Mouse (Mus musculus): Measurements from ENCODE around the gene Mrpl16.
A peak's percentile ranks its signal among the peaks of the same experiment; 100 is the strongest.

Gene Mrpl16

DNA sequence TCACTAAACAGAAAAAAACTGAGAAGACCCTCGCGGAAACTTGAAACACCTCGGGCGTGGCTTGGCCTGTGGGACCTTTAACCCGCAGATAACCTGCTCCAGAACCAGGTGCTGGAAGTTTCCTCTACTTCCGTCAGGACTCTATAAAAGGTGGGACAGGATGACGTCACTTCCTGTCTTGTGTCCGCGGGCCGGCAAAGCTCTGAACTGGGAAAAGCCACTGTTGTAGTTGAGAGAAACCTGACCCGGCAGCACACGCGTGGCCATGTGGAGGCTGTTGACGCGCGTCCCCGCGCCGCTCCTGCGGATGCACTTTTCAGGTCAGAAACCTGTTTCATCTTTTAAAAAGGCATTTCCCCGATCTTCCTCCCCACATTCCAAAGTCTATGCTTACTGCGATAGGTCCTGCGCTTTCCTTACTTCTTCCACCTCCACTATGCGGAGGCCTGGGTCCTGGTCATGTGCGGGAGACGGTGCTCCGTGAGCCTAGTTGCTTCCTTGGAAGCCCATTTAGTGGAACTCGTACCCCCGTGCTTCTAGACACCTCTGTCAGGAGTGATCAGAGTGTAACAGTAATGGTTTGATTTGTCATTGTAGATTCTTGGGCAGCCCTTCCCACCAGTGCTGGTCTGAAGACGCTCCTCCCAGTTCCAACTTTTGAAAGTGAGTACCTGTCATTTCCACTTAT, at the start of gene Mrpl16:
Gene Mrpl16 (plus strand): TSS at position 187 of the 688 bp plus-strand sequence.
- peak; percentile 97 for DNase-seq (ENCODE audit: low read depth)

DNA sequence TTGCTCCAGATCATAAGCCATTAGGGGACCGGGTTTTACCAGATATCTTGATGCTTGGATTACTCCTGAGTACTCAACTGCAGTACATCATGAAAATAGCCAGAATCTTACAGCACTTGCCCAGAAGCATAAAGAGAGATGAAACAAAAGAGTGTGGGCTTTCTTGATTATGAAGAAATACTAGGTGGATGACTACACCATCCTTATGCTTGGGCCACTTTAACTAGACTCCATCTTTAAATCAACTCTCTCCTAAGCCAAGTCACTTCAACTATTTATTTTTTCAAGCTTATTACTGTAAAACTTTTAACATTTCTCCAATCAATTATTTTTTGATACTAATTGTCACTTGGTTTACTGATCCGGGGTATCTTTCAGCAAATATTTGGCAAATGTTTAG, 46.3 kb upstream of the Mrpl16 start:
- DNase-seq (ENCODE audit: low read depth), result no peak

DNA sequence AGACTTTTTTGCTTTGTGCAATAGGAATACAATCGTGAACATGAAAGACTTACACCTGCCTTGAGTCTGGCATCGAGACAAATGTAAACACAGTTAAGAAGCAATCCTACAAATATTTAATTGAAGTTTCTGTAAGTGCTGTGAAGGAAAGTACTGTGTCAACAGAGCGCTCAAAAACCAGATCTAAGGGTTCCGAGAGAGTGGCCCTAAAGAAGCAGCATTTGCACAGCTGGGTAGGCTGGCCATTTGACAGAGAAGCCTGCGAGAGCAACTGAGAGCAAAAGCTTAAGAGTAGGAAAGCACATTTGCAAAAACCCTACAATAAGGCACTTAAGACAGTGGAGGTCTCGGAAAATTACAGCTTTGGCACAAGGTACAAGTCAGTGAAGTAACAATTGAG, 45.9 kb upstream of the Mrpl16 start:
- DNase-seq (ENCODE audit: low read depth), result no peak

DNA sequence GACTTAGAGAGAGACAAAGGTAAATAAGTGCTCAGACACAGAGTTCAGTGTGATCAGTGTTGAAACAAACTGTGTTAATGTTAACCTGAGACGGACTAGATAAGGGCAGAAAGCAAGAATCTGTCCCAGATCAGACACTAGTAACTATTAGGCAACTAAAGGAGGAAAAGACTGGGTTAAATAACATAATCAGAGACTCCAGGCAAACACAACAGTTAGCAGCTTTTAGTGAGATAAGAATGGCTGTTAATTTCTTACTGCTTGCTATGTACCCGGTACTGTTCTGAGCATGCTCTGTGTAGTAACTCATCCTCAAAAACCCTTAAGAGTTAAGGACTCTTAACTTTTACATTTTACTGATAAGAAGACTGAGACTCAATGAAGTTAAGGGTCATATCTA, 44.3 kb upstream of the Mrpl16 start:
- no peak for DNase-seq (ENCODE audit: low read depth)

DNA sequence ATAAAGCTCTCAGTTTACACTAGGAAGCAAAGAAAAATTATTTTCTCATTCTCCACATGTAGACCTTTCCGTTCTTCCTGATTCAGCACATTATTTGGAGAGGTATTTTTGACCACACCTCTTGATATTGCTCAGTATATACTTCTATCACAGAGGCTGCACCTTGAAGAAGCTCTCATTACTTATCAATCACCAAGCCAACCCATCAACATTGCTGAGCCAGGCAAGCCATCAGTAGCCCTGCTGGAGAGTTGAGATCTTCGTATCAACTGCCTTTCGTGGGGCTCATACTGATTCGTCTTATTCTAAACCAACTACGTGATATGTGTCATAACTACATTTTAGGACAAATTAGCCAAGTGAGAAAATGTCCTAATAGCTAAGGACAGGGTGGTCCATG, 42.9 kb upstream of the Mrpl16 start:
- DNase-seq (ENCODE audit: low read depth), result no peak

DNA sequence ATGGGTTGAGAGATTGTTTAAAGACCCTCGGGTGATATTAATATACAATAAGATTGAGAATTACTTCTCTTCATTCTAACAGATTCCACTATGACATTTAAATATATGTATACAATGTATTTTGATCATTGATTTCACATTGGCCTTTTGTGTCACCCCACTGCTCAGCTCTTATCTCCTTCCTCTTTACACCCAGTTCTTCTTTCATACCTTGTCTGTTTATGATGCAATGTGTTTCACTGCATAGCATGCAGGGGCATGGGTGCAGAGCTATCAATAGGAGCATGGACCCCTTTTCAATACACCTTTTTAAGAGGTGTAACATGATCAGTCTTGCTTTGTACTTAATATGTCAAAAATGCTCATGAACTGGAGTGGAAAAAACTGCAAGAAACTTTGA, 39.9 kb upstream of the Mrpl16 start:
- no peak for DNase-seq (ENCODE audit: low read depth)

DNA sequence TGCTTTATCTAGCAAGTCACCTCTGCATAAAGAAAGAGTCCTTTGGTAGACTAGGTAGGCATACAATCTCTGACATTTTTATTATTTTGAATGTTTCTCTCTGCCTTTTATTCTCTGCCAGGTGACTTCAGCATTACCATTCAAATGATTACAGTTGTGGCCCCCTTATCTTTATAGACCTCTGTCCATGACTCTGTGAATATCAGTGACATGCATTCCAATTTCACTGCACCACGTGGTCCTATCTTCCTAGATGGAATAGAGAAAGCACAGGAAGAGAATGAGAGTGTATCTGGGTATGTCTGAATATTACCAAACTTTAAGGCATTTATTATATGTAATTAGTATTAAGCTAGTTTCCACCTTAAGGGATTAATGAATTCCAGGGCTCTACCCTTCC, 33.7 kb upstream of the Mrpl16 start:
- DNase-seq (ENCODE audit: low read depth), result no peak

DNA sequence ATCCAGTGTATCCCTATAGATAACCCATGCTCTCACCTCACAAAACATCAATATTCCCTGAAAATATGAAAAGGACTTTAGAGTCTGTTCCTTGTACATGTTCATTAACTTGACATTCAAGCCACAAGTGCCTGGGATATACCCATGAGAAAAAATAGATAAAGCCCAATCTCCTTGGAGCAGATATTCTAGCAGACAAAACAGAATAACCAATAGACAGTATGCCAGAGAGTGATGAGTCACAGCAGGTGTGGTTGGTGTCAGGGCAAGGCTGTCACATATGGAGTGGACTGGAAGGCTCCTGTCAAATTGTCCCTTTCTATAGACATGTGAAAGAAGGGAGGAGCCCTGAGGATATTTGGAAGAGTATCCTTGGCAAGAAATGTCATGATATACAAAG, 24.5 kb upstream of the Mrpl16 start:
- no peak for DNase-seq (ENCODE audit: low read depth)

DNA sequence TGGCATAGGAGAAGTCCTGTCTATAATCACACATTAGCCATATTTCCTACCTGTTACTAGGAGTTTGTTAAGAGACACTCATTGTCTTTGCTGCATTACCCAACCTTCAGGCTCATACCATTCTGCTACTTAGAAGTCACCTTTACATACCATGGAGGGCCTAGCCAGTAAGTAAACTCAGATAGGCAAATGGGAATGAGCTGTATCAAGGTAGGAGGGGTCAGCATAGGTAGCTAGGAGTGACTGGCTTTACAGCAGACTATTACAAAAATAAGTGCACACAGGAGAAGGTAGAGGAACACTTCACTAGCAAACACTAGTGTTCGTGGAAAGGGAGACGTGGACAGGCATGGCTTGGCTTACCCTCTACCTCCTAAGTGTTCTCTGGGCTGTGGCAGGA, 22.9 kb upstream of the Mrpl16 start, which contains the start of gene Gif:
Gene Gif (plus strand): TSS at position 257 of the 400 bp plus-strand sequence.
- no peak for DNase-seq (ENCODE audit: low read depth)

DNA sequence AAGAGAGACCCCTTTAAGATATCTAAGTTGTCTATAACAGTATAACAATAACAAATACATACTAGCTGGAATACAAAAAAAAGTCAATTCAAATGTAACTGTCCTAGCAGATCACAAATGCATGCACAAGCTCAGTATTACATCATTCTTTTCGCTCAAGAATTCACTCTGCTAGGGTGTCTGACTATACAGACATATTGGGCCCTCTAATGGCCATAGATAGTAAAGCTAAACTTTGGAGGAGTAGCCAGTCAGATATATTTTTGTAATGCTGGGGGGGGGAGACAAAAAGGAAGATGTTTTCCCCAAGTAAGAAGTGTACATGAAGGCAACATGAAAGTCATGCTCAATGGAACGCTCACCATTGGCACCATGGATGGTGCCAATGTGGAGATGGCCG, 5.1 kb upstream of the Mrpl16 start:
- DNase-seq (ENCODE audit: low read depth), result peak; percentile 7

DNA sequence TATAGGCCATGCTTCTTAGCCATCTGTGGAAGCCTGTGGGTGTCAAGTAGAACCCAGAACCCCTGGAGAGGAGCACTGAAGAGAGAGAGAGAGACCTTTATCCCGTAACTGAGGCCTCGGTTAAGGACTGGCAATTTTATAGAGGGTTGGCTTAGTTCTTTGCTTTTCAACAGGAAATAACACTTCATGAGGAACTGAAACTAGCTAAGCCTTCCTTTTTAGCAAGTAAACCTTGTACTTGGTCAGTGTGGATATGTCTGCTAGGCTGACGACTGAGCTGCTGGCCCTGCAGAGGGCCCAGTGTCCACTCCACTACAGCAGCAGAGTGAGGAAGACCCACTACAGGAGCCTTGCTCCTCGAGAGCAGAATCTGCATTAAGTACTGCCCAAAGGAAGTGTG, 3.8 kb upstream of the Mrpl16 start:
- DNase-seq (ENCODE audit: low read depth), result peak; percentile 42

DNA sequence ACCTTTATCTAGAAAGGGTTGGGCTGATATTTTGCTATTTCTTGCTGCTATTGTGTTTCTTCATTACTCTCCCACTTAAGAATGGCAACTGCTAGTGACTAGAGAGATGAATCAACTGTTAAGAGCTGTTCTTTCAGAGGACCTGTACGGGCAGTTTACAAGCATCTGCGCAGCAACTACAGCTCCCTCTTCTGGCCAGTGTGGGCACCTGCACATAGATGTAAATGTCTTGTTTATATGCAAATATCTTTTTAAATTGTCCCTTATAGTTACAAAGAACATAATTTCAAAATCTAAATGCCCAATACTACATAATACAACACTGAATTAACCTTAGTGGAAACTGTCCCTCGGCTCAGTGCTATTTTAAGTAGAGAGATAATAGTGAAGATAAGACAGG, 2.0 kb upstream of the Mrpl16 start:
- peak; percentile 77 for DNase-seq (ENCODE audit: low read depth)

DNA sequence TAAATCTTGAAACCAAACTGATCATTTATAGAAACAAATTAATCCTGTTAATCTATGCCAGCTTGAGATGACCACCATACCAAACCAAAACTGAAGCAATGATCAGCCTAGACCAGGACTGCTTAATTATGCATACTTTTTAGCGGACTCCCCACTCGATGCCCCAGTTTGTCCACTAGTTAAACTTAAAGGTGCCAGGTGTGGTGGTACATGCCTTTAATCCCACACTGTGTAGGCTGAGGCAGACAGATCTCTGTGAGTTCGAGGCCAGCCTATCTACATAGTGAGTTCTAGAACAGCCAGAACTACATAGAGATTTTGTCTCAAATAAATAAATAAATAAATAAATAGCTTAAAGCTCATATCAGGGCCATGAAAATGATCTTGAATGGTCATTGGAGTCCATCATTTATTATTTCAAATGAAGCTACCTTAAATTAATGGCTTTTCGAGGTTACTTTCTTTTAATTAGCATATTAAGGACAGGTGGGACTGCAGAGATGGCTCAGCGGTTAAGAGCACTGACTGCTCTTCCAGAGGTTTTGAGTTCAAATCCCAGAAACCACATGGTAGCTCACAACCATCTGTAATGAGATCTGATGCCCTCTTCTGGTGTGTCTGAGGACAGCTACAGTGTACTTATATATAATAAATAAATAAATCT, 802 bp upstream of the Mrpl16 start:
- DNase-seq (ENCODE audit: low read depth), result peak; percentile 21

DNA sequence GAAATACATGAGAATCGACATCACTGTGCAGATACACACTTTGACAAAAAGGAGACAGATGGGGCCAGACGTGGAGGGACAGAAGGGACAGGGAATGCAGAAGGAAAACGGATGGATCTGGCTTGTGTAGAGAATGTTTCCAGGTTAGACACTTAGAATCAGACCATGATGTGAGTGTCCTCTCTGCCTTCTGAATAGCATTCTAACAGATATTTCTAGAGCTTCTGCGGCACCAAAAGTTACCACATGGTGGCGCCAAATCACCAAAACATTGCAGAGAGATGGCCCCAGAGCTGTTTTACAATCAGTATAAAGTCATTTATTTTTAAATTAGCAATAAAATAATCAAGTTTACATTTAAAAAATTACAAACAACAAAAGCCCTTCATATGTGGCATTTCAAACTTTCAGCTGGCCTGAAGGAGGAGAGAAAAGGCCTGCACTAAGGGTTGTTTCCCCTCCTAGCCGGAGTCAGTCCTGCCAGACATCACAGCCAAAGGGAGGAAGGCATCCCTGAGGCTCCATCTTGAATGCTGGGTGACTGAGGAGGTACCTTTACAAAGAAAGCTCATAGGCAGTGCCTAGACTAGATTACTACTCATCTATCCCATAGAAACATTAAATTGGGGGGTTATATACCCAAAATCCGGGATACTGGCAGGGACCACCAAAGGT, 7.1 kb downstream of the Mrpl16 start:
- DNase-seq (ENCODE audit: low read depth), result peak; percentile 82

DNA sequence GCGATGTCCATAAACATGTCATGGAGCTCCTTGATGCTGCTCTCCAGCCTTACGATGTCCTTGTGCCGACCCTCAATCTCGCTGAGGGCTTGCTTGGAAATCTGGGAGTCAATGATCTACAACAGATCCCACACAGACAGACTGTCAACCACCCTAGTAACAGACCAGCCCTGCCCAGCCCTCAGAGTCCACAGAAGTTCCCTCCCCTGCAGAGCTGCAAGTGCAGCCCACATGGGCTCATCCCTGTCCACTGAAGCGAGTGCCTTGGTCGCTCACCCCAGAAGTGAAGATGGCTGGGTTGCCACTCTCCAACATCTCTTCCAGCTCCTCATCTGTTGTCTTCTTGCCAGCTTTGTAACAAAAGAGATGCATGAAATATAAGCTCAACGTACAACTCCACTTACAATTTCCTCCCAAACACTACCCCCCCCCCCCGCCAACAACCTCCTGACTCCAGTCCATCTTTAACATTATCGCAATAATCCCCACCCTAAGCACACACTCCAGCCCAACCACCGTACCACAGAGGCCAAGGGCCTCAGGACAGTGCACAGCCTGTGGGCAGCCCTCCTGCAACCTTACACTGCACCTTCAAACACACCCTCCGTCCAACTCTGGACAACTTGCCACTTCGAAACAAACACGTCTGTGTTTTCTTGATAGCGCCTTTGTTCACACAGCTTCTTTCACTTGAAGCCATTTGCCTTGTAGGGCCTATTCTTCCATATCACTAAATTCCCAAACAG, 15.4 kb downstream of the Mrpl16 start:
- DNase-seq (ENCODE audit: low read depth), result no peak

DNA sequence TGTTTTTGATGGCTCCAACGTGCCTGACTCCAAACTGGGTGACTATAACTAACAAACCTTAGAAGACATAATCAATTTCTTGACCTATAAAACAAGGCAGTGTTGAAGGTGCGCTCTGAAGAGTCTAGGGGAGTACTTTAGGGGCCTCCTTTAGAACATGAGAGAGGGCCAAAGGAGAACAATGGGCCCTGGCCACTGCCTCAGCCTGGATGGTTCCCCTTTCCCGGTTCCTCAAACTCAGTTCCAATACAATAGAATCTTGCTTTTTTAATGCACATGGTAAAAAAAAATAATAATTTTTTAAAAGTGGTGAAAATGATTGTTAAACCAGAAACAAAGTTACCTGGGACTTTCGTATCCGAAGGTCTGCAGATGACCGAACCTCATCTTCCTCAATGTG, 17.6 kb downstream of the Mrpl16 start:
- DNase-seq (ENCODE audit: low read depth), result no peak

DNA sequence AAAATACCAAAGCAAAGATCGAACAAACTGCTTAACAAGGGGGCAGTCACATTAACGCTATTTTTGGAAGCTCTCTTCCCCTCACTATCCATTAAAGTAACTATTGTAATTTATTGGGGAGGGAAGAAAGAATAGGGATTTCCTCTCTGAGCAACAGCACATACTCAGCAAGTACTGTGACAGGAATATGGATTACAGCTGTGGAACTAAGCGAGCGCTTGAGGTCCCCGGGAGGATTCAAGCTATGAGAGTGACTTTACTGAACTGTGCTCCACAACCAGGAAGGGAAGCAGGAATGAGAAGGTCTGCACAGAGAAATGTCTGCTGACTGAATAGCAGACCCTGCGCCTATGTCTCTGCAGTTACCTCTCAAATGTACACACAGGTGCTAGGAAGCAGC, 18.7 kb downstream of the Mrpl16 start:
- no peak for DNase-seq (ENCODE audit: low read depth)

DNA sequence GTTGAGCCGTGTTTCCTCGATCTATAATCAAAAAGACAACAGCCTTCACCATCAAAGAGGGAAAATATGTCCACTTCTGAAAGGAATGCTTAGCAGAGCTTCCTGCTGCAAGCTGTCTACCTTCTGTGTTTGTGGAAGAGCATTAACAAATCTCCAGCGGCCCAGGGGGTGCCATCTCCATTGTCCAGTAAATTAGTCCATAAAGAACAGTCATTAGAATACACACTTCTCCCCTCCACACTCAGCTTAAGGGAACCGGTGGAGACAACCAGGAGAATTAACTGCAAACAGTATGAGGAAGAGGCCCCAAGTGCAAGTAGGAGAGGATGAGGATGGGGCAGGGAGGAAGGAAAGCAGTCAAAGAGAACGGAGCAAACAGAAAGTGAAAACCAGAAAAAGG, 21.6 kb downstream of the Mrpl16 start:
- DNase-seq (ENCODE audit: low read depth), result no peak

DNA sequence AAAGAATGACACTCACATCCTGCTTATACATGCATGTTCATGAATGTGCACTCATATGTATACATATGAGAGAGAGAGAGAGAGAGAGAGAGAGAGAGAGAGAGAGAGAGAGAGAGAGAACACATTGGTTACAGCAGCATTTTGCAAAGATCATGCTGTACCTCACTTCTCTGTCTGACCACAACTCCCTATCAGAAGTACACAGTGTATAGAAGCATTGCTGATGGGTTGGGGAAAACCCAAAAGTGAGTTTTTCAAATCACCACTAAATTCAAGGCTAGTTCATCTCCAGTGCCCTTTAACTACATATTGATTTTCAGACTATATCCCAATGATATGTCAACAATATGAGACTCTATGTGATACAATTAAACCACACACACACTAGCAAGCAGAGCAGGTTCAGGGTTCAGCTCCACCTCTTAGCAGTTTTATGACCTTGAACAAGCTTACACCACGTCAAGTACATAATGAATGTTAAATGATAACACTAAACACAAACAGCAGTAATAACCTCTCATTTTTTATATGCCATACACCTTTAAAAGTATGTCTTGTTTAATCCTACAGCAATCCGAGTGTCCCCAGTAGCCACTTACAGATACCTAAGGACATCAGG, 23.7 kb downstream of the Mrpl16 start:
- no peak for DNase-seq (ENCODE audit: low read depth)

DNA sequence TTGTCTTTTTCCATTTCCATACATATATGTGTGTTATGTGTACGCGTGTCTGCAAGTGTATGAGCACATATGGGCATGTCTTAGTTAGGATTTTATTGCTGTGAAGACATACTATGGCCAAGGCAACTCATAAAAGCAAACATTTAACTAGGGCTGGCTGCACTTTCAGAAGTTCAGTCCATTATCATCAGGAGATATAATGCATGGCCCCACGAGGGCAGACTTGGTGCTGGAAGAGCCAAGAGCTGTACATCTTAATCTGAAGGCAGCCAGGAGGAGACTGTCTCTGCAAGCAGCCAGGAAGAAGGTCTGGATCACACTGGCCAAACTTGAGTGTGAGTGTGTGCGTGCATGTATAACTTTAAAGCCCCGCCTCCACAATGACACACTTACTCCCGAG, 24.3 kb downstream of the Mrpl16 start:
- no peak for DNase-seq (ENCODE audit: low read depth)

DNA sequence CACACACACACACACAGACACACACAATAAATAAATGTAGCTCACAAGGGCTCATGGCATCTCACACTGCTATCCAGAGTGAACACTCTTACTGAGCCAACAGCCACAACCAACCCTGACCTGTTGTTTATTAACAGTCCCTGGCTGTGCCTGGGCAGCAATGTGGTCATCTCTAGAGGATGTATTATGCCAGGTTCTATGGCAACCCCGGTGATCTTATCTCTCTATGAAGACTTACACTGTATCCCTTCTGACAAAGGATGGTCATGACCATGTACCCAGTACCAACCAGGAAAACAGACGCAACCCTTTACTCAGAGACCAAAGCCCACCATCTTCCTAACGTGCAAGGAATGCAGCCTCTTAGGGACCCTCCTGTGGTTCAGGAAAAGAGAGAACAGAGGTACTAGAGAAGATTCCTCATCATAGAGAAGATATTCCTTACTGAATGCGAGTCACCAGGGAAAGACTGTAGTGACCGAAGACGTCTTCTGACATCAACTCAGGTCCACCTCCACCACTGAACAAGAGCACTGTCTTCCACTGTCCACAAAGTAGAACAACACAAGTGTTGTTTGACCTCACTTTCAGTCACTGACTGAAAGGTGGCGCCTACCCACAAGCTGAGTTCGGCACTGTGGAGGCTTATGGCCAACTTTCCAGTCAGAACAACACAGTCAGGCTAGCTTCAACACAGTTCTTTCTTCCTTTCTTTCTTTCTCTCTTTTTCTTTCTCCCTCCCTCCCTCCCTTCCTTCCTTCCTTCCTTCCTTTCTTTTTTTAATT, 30.5 kb downstream of the Mrpl16 start:
- peak; percentile 31 for DNase-seq (ENCODE audit: low read depth)
